Mouse (Mus musculus) layer of hippocampus, adult 8-10 months (tissue): ENCODE measurements around the gene Ovca2. TPM values are rescaled to one million over a fixed set of nuclear protein-coding genes. Genes with fewer than 3 reads are reported as not detected.

Experiments used
- DNase-seq, 2 experiments: peaks; one replicate each; pipeline ENCODE4 v3.0.0; 2022; ENCODE audit warnings: low spot score in 2 of 2
- total RNA-seq, 4 experiments: library from RNA; stranded (reverse); gene quantifications; 2 replicates each; pipeline ENCODE4 v1.2.4; 2022

The Ovca2 gene
- total RNA-seq, 4 experiments from 2014 or later = 15.6 to 23.4 (median 19.8) TPM

GRCm38 (mm10) chr11:75154053-75154585, 24.5 kb downstream of the Ovca2 start:
- DNase-seq = no peak

- DNase-seq = no peak
These were observed 25.8 kb downstream of the Ovca2 start for GRCm38 (mm10) chr11:75152603-75153557.

- no peak for DNase-seq
These were observed 28.3 kb downstream of the Ovca2 start for GRCm38 (mm10) chr11:75150346-75150745.

GRCm38 (mm10) chr11:75148332-75149035, 30.2 kb downstream of the Ovca2 start:
- DNase-seq = no peak

- DNase-seq = no peak
These were observed 30.8 kb downstream of the Ovca2 start for GRCm38 (mm10) chr11:75147846-75148168.

- no peak for DNase-seq
These were observed 31.4 kb downstream of the Ovca2 start for GRCm38 (mm10) chr11:75147106-75147845.

- DNase-seq = no peak
These were observed 32.8 kb downstream of the Ovca2 start for GRCm38 (mm10) chr11:75145841-75146240.

GRCm38 (mm10) chr11:75142749-75143148, 35.9 kb downstream of the Ovca2 start:
- no peak for DNase-seq

GRCm38 (mm10) chr11:75141913-75142312, 36.7 kb downstream of the Ovca2 start:
- DNase-seq = no peak

GRCm38 (mm10) chr11:75141038-75141437, 37.6 kb downstream of the Ovca2 start:
- DNase-seq = no peak

GRCm38 (mm10) chr11:75140431-75140830, 38.2 kb downstream of the Ovca2 start:
- DNase-seq = no peak

- no peak for DNase-seq
These were observed 39.3 kb downstream of the Ovca2 start for GRCm38 (mm10) chr11:75139122-75139963.

- DNase-seq = no peak
These were observed 41.8 kb downstream of the Ovca2 start for GRCm38 (mm10) chr11:75136666-75137398.

GRCm38 (mm10) chr11:75135358-75135757, 43.3 kb downstream of the Ovca2 start:
- no peak for DNase-seq

- no peak for DNase-seq
These were observed 44.1 kb downstream of the Ovca2 start for GRCm38 (mm10) chr11:75134485-75135068.

- DNase-seq = no peak
These were observed 44.7 kb downstream of the Ovca2 start for GRCm38 (mm10) chr11:75133951-75134350.

- DNase-seq = no peak
These were observed 45.2 kb downstream of the Ovca2 start for GRCm38 (mm10) chr11:75133391-75133790.

- peak; percentile 50 to 63 for DNase-seq
These were observed 46.4 kb downstream of the Ovca2 start for GRCm38 (mm10) chr11:75132278-75132677.

GRCm38 (mm10) chr11:75131300-75131699, 47.3 kb downstream of the Ovca2 start:
- no peak for DNase-seq

- no peak for DNase-seq
These were observed 49.2 kb downstream of the Ovca2 start for GRCm38 (mm10) chr11:75129481-75129880.
